Mouse (Mus musculus) ovary, postnatal 36 days (tissue): ENCODE measurements around the gene Rassf8.
A peak's percentile ranks its signal among the peaks of the same experiment; 100 is the strongest.

ENCODE experiments used
- DNase-seq: peaks from one replicate; pipeline ENCODE4 v3.0.0; 2022; ENCODE audit warnings: low spot score, mixed read lengths

Gene Rassf8

DNA sequence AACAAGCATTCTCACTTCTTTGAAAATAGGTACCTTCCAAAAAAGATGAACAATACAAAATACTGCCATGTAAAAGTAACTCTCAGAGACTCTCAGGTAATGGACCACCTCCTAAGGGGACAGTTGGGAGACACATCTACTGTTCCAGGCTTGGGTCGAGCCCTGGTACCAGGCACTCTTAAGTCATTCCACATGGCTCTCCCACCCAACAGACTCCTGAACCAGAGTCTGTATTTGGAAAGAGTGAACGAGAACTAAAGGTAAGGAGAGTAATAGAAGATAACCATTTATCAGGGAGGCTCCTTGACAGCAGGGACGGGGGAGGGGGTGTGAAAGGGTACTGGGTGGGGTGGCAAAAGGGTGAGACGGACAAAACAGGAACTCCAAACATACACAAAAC, 115.8 kb downstream of the Rassf8 start:
- DNase-seq, result no peak

GRCm38 (mm10) chr6:145862739-145863064, 116.2 kb downstream of the Rassf8 start:
- no peak for DNase-seq

- DNase-seq, result peak; percentile 67
Measured at GRCm38 (mm10) chr6:145863065-145863971, 116.8 kb downstream of the Rassf8 start.

DNA sequence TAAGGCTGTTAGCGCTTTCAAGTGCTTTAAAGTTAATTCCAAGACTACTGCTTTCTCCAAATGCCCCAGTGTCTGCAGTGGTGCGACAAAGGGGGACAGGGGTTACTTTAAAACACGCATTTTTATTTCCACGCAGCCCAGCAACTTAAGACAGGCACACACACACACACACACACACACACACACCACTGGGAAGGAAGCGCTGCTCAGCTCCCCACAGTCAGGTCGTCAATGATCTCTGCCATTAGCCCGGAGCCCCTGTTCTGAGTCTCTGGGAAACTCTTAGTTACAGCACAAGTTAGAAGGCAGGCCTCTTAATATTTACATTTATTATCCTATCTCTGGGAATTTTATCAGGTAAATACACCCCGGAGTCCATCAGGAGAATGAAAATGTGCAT, 117.6 kb downstream of the Rassf8 start:
- no peak for DNase-seq

- peak; percentile 80 for DNase-seq
Measured at GRCm38 (mm10) chr6:145865289-145865885, 118.8 kb downstream of the Rassf8 start, which contains the start of gene Bhlhe41. TSS of gene Bhlhe41 (minus strand) at chr6:145865558.

DNA sequence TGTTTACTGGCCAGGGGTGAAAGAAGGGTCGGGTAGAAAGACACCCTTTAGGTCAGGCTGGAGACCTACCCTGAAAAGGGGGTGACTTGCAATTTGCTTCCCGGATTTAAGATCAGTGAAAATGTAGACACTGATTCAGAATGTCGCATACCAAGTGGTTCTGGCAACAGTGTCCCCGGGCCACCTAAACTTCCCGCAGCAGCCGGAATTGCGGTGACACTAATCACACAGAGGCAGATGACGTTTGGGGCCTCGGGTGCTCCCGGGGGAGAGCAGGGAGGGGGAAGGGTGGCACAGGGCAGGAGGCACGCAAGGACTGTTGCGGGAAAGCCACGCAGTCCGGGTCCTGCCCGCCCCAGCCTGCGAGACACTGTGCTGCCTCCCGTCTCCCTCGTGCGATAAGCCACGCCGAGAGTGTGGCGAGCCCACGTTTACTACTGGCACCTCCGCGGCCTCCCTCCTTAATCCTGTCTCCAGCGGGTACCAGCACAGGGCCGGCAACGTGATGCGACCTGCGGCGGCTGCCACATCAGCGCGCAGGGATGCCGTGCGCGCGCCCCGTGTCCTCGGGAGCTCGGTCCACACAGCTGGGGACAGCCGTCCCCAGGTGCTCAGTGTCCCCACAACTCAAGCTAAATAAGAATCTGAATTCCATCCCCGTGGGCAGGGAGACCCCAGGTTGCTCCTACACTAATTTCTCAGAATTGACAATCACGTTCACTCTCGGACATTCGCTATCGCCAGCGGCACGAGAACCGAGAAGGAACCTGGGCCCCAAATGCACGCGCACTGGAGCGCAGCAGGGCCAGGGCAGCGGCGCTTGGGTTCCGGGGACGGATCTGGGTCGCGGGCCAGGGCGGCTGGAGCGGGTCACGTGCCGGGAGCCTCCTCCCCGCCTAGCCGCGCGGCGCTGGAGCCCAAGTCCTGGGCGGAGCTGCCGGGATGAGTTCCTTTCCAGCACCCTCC, 119.6 kb downstream of the Rassf8 start:
- DNase-seq, result peak; percentile 90

DNA sequence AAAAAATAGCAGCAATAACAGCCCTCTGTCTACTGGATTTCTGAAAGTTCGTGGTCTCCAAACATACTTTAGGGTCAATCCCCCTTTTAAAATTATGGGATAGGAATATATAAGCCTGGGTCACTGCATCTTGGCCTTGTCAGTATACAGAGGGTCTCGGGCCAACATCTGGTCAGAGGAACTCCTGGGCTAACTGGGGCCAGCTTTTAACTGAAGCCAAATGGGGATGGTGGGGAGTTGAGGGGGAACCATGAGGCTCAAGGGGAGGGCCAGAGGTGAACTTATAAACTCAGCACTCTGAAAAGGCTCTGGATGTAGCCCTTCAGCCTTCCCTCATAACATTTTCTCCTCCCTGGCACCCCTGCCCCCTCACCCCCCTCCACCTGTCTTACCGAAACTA, 120.6 kb downstream of the Rassf8 start:
- DNase-seq, result no peak
